Mouse (Mus musculus) heart, embryonic 11.5 days (tissue): ENCODE measurements around the gene Etl4. TPM values are rescaled to one million over a fixed set of nuclear protein-coding genes. Genes with fewer than 3 reads are reported as not detected.

Source experiments
- ATAC-seq: fragments of 200-750 bp; cut with Nextera tagmentation; replicated peaks from 2 replicates; pipeline ENCODE4 v1.8.0; 2017; ENCODE audit warnings: moderate library complexity; ENCODE audit not compliant: insufficient number of reproducible peaks, low FRiP score, low TSS enrichment
- H3K27ac ChIP-seq: fragments of 300-500 bp; sonication (generic); 2 replicates; pipeline ENCODE4 v1.5.1; 2014; ENCODE audit warnings: mild to moderate bottlenecking, low read depth, low read length
- H3K27me3 ChIP-seq: fragments of 300-500 bp; sonication (generic); 2 replicates; pipeline ENCODE4 v1.6.1; 2014; ENCODE audit warnings: mild to moderate bottlenecking, low read length, mixed read lengths; ENCODE audit not compliant: control insufficient read depth, insufficient read depth
- H3K36me3 ChIP-seq: fragments of 300-500 bp; sonication (generic); 2 replicates; pipeline ENCODE4 v1.6.1; 2014; ENCODE audit warnings: mild to moderate bottlenecking, low read length, moderate library complexity, mixed read lengths; ENCODE audit not compliant: control insufficient read depth, insufficient read depth
- H3K4me1 ChIP-seq: fragments of 300-500 bp; sonication (generic); 2 replicates; pipeline ENCODE4 v1.6.1; 2014; ENCODE audit warnings: low read length; ENCODE audit not compliant: control insufficient read depth, insufficient read depth
- H3K4me2 ChIP-seq: fragments of 300-500 bp; sonication (generic); 2 replicates; pipeline ENCODE4 v1.6.1; 2014; ENCODE audit warnings: mild to moderate bottlenecking, moderate library complexity
- H3K4me3 ChIP-seq: fragments of 300-500 bp; sonication (generic); 2 replicates; pipeline ENCODE4 v1.5.1; 2014; ENCODE audit warnings: low read depth, low read length
- H3K9ac ChIP-seq: fragments of 300-500 bp; sonication (generic); 2 replicates; pipeline ENCODE4 v1.6.1; 2014; ENCODE audit warnings: mild to moderate bottlenecking, low read depth, low read length, moderate library complexity
- H3K9me3 ChIP-seq: fragments of 300-500 bp; sonication (generic); replicated peaks from 2 replicates; pipeline ENCODE4 v1.6.1; 2016; ENCODE audit warnings: low read length; ENCODE audit not compliant: control insufficient read depth
- WGBS: fragments of 180-500 bp; shearing (Covaris S2); extraction: QIAGEN DNeasy Blood & Tissue Kit; methylation state at CpG from one replicate; pipeline ENCODE4 v1.1.7; 2014; ENCODE audit not compliant: insufficient replicate concordance; 5-methylcytosine and 5-hydroxymethylcytosine counted together
- polyA plus RNA-seq: library from polyadenylated mRNA; unstranded; fragments of >200 nt; fragmentation: Nextera tagmentation; extraction: Ambion mirVana; gene quantifications from 2 replicates; pipeline ENCODE4 v1.2.1, GENCODE M21; 2014

Gene Etl4
- polyA plus RNA-seq, 1 experiment from 2014 or later: 12.4 TPM

DNA sequence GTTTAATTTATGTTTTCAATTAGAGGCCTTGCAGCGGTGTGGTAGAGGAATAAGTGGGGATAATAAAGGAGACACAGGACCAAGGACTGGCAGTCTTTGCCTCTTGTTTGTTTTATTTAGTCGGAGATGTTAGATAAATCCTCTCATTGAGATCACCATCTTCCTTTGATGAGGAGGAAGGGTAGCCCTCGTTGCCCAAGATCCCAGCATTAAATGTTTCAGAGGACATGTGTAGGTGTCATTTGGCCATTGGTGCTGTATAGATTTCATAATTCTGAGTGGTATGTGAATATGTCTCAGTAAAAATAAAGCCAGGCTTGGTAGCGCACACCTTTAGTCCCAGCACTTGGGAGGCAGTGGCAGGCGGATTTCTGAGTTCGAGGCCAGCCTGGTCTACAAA, 508.4 kb downstream of the Etl4 start:
- Histone ChIP-seq H3K4me1 (no peaks in the 10 kb centered on the region; the same call in 1 of the 2 replicates), H3K4me2 (no peak overlapping the region), H3K9ac (no peak overlapping the region), H3K27ac (no peak overlapping the region), H3K9me3 (no peaks in the 10 kb centered on the region), H3K27me3 (no peaks in the 10 kb centered on the region), H3K36me3 (no peaks in the 10 kb centered on the region), H3K4me3 (no peak overlapping the region)
- ATAC-seq: no peak
- WGBS: 73% methylated on average over 6 of the region's 6 CpGs

DNA sequence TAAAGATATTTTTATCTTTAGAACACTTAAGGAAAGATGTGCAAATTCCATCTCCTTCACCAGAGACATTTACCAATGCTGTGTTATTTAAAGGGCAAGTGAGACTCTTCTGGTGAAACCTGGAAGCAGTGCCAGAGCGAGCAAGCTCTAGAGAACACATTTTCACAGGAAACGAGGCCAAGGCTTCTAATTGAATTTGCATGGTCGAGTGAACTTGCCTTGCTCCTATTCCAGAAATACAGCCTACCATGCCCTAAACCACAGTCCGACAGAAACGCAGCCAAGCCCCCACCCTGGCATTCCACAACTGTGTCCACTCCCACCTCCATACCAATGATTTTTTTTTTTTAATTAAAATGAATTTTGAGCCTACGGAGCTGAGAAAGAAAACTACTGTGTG, 510.4 kb downstream of the Etl4 start:
- Histone ChIP-seq H3K4me2 (no peak overlapping the region), H3K27ac (no peak overlapping the region), H3K27me3 (no peaks in the 10 kb centered on the region), H3K36me3 (no peaks in the 10 kb centered on the region), H3K9me3 (no peaks in the 10 kb centered on the region), H3K4me3 (no peak overlapping the region), H3K9ac (no peak overlapping the region), H3K4me1 (no peaks in the 10 kb centered on the region; the same call in 1 of the 2 replicates)
- 49% methylated on average over 6 of the region's 6 CpGs for WGBS
- ATAC-seq: no peak

DNA sequence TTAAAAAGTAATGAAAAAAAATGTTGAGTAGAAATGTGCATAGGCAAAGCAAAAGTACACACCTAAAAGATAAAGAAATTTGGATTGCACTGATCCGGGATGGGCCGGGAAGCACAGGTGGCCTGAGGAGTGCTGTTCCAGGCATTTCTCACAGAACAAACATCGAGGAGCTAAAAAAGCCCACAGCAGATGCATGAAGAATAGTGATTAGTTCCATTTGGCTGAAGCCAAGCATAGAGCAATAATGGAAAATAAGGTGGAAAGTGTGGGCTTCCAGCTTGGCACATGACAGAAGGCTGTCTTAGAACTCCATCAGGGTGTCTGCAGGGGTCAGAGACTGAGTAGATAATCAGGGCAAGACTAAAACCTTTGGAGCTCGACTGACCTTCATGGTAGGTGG, 512.7 kb downstream of the Etl4 start:
- WGBS: 71% methylated on average over 4 of the region's 4 CpGs
- Histone ChIP-seq H3K4me1 (no peaks in the 10 kb centered on the region; the same call in 1 of the 2 replicates), H3K27ac (no peak overlapping the region)

DNA sequence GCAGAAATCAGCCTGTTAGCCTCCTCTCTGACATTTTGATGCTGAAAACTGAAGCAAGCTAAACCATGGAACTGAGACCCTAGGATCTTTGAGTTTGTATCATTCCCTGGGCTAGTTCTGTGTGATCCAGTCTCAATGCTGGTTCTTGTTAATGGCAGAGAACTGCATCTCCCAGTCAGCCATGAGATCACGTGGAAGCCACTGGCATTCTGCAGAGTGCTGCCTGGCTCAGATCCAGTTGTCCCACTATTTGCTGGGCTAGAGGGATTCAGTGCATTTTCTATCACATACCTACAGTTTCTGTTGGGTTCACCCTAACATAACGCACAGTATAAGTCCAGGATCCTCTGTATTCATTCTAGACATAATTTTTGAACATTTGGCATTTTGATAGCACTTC, 524.1 kb downstream of the Etl4 start:
- Histone ChIP-seq H3K4me3 (no peak overlapping the region), H3K9me3 (no peaks in the 10 kb centered on the region), H3K4me1 (no peaks in the 10 kb centered on the region), H3K9ac (no peak overlapping the region), H3K27me3 (no peaks in the 10 kb centered on the region), H3K4me2 (no peak overlapping the region), H3K36me3 (no peaks in the 10 kb centered on the region), H3K27ac (no peak overlapping the region)
- 81% methylated on average over 2 of the region's 2 CpGs for WGBS
- no peak for ATAC-seq

More for the DNA sequence above, 512.7 kb downstream of the Etl4 start:
- no peak for ATAC-seq
- H3K9me3 ChIP-seq: no peaks in the 10 kb centered on the region
- H3K9ac ChIP-seq: no peak overlapping the region
- no peak overlapping the region for H3K4me2 ChIP-seq
- H3K4me3 ChIP-seq: no peak overlapping the region
- no peaks in the 10 kb centered on the region for H3K36me3 ChIP-seq
- no peaks in the 10 kb centered on the region for H3K27me3 ChIP-seq

DNA sequence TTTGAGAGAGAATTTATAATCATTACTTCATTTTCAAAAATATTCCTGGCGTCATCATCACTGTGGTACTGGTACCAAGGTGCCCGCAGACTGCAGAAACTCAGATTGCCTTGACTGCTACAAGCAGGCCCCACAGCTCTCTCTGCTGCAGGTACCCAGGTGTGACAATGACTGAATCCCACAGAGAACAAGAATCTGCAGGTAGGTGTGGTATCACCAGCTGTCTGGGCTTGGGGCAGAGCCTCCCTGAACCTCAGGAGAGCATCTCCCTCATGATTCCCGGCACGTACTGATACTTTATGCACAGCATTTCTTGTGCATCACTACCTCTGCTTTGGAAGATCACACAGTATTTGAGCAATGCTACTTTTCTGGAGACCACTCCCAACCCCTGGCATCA, 526.0 kb downstream of the Etl4 start:
- Histone ChIP-seq H3K4me3 (no peak overlapping the region), H3K27ac (no peak overlapping the region), H3K9me3 (no peaks in the 10 kb centered on the region), H3K27me3 (no peaks in the 10 kb centered on the region), H3K36me3 (no peaks in the 10 kb centered on the region), H3K4me2 (no peak overlapping the region), H3K4me1 (no peaks in the 10 kb centered on the region), H3K9ac (no peak overlapping the region)
- ATAC-seq: no peak
- WGBS: 77% methylated on average over 4 of the region's 4 CpGs

DNA sequence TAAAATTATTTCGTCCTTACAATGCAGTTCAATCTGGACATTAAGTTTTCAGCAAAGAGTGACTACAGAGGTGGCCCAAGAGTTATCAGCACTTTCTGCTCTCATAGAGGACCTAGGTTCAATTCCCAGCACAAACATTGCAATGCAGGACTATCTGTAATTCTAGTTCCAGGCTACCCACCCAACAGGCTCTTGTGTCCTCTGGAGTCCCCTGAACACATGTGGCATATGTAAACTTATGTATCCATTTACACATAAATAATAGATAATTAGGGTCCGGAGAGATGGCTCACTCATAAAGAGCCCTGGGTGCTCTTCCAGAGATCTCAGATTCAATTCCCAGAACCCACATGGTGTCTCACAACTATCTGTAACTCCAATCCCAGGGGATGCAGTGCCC, 533.2 kb downstream of the Etl4 start:
- H3K27ac ChIP-seq: no peak overlapping the region
- ATAC-seq: no peak
- no peaks in the 10 kb centered on the region for H3K36me3 ChIP-seq
- peaks cover 19% of the 10 kb centered on the region for H3K4me1 ChIP-seq
- no peak overlapping the region for H3K4me3 ChIP-seq
- H3K4me2 ChIP-seq: no peak overlapping the region
- no peak overlapping the region for H3K9ac ChIP-seq
- WGBS: 82% methylated on average over 2 of the region's 2 CpGs
- no peaks in the 10 kb centered on the region for H3K27me3 ChIP-seq
- H3K9me3 ChIP-seq: no peaks in the 10 kb centered on the region

DNA sequence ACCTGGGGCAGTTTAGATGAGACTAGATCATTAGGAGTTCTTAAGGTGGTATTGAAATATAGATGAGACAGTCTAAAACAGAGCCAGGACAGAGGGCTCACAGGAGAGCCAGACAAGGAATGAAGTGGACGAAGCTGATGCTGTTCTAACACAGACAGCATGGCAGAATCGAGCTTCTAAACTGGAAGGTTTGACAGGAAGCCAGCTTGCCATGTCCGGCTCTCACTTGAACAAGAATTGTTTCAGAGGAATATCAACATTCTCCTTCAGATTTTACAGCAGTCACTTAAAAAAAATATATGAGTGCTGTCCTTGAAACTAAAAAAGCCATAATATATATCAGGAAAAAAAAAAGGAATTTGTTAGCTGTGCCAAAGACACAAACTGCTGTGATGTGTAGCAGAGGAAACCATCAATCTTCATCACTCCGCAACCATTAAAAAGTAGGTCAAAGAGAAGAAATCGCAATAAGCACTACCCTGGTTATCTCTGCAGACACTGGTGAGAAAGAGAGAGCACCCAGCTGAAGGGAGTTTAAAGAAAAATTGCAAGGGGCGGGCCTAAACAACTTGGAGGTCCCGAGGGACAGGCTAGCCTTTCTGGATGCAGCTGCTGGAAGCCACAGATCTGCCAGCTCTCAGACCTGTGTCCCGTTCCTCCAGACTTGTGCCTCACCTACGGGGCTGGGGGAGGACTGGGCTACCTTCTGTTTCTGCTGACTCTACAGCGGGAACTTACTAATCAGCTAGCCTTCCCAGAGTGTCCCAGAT, 534.3 kb downstream of the Etl4 start:
- H3K36me3 ChIP-seq: no peaks in the 10 kb centered on the region
- no peaks in the 10 kb centered on the region for H3K27me3 ChIP-seq
- peaks cover 19% of the 10 kb centered on the region for H3K4me1 ChIP-seq
- H3K27ac ChIP-seq: no peak overlapping the region
- peak overlapping the region; percentile 19 for H3K4me2 ChIP-seq
- ATAC-seq: no peak
- H3K4me3 ChIP-seq: no peak overlapping the region
- 0 out of 2 replicates have a peak overlapping the region, but pooled peaks have one; percentile 6 for H3K9ac ChIP-seq
- WGBS: 37% methylated on average over 10 of the region's 10 CpGs
- H3K9me3 ChIP-seq: no peaks in the 10 kb centered on the region

DNA sequence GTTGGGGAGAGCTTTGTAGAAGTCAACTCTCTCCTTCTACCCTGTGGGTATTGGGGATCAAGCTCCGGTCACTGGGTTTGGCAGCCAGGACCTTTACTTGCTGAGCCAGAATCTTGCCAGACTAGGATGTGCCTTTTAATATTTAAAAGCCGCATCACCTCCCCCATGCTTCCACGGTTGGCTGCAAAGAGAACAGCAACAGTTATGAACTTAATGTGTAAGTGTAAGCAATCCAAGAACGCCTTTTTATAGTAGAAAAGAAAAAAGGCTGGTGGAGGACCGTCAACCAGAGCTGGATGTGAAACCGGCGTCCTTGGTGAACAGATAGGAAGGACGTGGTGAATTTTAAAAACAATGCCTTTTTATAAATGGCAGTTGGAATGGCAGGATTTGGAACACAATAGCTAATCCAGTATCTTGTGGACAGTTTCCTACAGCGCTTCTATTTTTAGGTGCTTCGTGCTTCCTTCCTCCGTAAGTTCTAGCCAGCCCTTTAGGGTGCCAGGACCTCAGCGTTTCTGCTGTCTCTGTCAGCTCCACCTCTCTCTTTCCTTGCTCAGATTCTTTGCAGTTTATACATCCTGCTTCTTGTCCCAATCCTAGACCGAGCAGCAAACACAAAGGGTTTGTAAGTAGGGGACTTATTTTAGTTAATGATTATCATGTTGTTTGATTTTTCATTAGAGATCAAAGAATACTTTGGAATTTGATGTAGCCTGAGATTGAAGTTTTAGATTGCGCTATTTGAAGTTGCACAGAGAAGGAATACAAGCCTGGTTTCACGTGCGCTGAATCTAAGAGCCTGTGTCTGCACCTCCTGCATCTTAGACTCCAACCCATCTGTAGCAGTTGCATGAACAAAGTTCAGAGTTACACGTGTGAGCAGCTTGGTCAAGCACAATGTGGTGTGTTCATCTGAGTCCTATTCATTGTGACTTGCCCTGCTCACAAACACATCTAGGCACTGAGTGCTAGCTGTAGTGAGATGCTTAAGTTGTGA, 535.9 kb downstream of the Etl4 start:
- Histone ChIP-seq H3K9me3 (no peaks in the 10 kb centered on the region), H3K4me1 (peaks cover 19% of the 10 kb centered on the region), H3K4me2 (peak overlapping the region; percentile 4; the same call in 1 of the 2 replicates), H3K4me3 (no peak overlapping the region), H3K27me3 (no peaks in the 10 kb centered on the region), H3K27ac (peak overlapping the region; percentile 29; the same call in 1 of the 2 replicates), H3K9ac (no peak overlapping the region), H3K36me3 (no peaks in the 10 kb centered on the region)
- WGBS: 52% methylated on average over 17 of the region's 17 CpGs
- no peak for ATAC-seq
